Mouse (Mus musculus) MEL-GATA-1-ER (cell line): ENCODE measurements around the gene A430078G23Rik.
A peak's percentile ranks its signal among the peaks of the same experiment; 100 is the strongest.

Experiments
- DNase-seq: peaks from one replicate; pipeline ENCODE4 v3.0.0-alpha.2; 2012; ENCODE audit warnings: low read depth; ENCODE audit errors: extremely low read depth

The A430078G23Rik gene

DNA sequence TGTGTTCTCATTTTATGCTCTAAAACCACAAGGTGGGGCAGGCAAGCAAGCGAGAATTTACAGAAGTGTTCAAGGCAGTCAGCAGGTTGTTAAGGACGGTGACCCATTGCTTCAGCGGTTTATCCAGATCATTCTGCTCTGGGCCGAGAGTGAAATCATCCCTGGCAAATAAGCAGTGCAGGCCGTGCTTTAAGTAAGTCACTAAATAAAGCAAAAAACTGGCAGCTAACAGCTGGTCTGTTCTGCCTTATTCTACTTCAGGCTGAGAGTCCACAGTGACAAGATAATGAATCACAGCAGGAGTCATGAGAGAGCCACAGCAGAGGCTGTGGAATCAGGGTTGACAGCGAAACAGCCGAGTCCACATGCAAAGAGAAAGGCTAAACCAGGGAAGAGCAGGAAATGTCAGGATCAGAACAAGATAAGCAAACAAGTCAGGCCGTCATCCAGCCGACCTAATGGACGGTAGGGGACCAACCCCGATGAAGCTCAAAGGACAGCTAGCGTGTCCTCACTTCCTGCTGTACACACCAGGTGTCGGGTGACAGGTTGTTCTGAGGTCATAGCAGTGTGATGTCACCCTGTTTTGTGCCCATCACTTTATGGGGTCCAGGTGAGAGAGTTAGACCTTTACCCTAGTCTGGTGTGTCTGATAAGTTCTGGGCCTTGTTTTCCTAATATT, 4.9 kb upstream of the A430078G23Rik start:
- DNase-seq, result no peak

DNA sequence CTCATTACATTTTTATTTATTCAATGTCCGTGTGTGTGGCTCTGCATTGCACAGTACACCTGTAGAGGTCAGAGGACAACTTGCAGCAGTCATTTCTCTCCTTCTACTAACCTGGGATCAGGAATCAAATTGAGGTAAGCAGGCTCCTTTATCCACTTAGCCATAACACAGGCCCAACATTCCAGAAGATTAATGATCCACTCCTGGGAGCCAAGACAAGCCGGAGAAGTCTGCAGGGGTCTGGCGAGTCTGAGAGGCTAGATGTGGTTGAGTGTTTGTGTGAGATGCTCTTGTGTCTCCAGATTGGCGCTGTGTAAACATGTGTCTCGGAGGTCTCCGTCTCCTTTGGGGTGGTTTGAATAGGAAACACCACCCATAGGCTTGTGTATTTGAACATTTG, 2.5 kb upstream of the A430078G23Rik start:
- no peak for DNase-seq

DNA sequence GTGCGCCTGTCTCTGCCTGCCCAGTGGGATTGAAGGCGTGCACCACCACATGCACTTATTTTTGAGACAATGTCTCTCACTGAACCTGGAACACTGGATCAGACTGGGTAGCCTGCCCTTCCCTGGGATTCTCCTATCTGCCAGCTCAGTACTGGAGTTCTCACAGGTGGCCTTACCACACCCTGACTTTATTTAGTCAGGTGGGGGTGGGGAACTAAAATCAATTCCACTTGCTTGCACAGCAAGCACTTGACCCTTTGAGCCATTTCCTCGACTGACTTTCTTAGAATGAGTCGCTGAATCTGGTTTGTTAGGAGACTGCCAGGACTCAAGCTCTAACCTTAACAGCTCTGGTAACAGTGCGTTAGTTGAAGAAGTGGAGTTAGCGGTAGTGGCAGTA, 500 bp upstream of the A430078G23Rik start:
- DNase-seq, result no peak

DNA sequence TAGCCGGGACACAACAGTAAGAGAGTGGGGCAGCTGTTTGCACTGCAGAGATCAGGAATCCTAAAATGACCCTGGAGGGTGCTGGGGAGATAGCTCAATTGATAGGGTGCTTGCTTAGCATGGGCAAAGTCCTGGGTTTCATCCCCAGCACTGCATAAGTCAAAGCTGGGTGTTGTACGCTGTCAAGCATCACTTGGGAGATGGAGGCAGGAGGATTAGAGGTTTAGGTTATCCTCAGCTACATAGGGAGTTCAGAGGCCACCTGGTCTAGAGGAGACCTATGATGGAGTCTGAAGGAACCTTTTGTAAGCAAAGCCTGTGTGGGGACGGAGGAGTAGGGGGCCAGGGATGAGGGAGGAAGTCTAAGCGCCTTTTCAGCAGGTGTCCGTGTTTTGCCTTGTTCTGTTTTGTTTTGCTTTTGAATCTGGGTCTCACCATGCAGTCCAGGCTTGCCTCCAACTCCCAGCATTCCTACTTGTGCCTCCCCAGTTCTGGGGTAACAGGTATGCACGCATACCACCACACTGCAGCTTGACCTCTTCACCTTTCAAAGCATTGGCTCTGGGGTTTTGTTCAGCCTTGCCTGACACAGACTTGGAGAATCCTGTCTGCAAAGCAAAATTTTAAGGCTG, 712 bp downstream of the A430078G23Rik start:
- no peak for DNase-seq

DNA sequence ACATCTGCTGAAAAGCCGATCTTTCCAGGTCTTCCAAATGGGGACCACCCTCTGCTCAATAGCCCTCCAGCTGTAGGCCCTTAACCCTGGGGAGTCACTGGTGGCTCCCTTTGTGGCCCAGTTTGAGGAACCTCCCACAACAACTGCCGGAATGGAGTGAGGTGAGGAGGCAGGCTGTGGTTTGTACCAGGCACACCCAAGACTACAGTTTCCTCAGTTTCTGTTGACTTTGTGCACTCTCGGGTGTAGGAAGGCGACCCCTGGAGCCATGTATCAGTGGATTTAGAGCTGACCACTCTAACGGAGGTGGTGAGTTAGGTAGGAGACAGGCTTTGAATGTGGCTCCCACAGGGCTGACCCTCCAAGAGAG, 1.2 kb downstream of the A430078G23Rik start:
- DNase-seq, result peak; percentile 55

DNA sequence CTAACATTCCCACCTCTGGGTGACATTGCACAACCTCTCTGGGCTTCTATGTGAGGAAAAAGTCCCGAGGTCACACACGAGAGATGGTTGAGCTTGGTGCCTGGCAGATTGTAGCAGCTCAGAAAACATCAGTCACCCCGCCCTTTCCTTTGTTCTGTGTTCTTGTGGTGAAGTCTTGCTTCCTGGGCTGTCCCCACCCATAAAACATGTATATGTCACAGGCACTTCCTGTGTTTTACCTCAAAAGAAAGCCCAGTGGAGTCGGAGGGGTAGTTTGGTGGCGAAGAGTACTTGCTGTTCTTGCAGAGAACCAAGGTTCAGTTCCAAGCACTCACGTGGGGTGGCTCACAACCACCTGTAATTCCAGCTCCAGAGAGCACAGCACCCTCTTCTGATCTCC, 2.4 kb downstream of the A430078G23Rik start:
- peak; percentile 17 for DNase-seq

DNA sequence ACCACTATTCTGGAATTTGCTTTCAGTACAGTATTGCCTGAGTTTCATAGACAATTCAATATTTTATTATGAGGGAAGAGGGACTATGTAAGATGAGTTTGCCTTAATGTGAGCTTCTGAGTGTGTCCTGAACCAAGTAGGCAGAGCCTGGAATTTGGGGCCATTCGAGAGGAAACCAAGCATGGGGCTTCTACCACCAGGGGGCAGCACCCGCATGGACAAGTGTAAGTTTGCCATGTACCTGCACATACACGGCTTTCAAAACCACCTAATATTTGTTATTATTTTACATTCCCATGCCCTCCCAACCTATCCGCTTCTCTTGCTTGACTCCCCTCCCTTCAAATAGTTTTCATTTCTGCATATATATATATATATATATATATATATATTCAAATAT, 4.8 kb downstream of the A430078G23Rik start:
- DNase-seq, result peak; percentile 26

DNA sequence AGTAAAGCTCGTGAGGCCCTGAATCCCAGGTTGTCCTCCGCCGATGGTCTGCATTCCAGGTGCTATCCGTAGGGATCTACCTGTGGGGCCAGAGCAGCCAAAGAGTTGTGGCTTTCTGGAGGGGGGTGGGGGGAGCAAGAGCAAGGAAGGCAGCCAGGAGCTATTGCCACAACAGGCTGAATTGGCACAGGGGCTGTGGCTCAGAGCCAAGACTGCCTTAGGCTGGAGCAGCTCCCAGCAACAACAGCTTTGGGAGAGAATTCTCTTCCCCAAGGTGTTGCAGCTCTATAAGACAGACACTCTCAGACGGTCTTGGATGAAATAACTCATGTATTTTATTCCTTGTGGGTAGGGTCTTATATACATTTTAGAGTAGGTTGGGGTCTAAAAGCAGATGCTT, 13.9 kb downstream of the A430078G23Rik start:
- DNase-seq, result no peak

DNA sequence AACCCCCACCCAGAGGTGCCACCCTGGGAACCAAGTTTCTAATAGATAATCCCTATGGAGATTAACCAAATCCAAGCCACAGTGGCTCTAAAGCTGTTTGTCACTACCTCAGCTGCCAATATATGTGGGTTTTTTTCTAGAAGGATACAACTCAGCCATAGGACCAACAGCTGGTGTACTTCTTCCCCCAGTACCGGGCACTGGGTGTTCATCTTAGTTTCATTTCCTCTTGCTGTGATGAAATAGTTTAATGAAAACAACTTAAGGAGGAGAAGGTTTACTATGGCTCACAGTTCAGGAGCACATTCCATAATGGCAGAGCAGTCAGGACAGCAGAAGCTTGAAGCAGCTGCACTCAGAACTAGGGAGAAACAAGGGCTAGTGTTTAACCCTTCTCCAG, 14.9 kb downstream of the A430078G23Rik start:
- DNase-seq, result no peak

DNA sequence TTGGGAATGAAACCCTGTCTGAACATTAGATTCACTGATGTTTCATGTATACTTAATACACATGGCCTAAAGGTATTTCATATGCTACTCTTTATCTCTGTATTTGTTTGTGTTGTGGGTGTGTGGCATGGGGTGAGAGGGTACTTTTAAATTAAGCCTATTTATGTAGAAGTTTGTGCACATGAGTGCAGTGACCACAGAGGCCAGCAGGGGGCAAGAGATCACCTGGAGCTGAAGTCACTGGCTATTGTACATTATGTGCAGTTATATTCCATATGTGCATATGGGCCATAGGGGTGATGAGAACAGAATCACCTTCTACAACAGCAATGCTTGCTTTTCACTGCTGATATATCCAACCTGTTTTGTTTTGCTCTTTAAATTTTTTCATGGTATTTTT, 22.5 kb downstream of the A430078G23Rik start:
- peak; percentile 17 for DNase-seq

DNA sequence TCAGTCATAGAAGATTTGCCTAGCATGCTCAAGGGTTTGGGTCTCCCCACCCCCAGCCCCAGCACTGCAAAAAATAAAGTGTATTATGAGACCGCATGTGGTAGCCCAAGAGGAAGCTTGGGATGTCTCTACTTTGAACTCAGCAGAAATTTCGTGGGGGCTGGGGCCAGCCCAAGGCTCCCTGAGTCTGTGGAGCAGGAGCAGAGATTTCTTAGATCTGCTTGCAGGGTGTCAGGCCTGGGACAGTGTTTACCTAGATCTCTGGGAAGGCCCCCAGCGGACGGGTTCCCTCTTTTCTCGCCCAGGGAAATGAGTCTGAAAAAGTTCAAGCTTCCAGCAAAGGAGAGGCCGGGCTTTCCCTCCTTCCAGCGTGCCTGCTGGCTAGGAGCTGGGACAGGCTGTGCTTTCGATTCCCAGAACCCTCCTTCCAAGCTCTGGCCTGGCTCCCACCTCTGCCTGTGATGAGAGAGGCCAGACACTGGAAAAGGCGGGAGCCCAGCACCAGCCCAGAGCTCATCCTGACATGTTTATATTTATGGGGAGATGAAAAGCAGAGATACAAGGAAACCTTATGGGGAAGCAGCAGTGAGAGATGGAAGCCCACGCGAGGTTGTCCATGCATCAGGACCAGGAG, 23.5 kb downstream of the A430078G23Rik start:
- DNase-seq, result no peak

DNA sequence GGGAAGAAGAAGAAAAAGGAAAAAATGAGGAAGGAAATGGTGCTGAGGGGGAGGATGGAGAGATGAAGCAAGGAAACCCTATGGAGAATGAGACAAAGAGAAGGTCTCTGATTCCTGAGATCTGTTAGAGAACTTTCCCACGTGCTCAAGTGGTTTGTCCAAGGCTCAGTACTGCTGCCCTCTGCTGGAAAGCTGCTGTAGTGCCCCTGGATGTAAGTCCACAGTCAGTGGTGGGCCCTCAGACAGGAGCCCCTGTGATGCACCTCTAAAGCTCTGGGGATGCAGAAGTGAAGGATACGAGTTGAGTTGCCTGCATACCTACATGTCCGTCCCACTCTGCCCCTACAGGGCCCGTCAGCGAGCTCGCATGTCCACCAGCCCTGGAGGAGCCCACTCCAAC, 34.1 kb downstream of the A430078G23Rik start:
- peak; percentile 43 for DNase-seq

DNA sequence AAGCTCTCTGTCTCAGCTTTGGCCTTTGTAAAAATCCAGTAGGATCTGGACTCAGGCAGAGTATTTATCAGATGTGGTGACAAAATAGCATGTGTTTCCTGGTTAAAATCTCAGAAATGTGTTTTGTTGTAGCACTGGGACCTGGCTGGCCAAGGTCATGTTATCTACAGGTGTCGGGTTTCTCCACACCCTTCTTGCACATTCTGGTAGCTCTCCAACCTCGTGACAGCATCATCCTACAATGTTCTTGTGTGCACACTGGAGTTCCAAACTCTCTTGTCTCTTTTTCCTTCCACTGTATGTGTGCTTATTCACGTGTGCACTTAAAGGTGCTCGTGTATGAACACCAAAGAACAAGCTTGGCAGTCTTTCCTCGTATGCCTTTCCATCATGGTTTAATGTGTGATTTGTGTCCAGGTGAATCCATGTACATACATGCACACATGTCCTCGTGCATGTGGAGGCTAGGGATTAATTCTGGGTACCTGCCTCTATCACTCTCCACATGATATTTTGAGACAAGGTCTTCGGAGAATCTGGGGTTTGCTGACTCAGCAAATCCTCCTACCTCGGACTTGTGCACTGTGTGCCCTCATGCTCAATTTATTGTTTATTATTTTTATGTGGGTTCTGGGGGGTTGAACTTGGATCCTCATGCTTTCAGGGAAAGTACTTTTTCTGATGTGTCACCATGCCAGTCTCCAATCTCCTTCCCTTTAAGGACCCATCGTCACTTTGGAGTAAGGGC, 35.5 kb downstream of the A430078G23Rik start:
- no peak for DNase-seq

DNA sequence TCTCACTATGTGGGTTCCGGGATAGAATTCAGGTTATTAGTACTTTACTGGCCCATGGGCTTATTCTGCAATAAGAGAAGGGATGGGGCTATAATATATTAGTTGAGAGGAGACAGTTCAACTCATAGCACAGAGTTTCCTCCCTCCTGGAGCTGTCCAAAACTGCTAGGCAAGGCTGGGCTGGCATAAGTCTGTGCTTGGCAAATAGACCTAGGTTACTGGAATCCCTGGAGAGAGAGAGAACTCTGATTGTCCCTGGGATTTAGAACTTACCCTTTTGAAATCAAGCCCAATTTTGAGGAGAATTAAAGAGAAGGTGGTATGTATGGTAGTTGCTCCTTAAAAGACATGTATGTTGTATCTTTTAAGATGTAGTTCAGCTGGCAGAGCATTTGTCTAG, 36.3 kb downstream of the A430078G23Rik start:
- DNase-seq, result no peak

DNA sequence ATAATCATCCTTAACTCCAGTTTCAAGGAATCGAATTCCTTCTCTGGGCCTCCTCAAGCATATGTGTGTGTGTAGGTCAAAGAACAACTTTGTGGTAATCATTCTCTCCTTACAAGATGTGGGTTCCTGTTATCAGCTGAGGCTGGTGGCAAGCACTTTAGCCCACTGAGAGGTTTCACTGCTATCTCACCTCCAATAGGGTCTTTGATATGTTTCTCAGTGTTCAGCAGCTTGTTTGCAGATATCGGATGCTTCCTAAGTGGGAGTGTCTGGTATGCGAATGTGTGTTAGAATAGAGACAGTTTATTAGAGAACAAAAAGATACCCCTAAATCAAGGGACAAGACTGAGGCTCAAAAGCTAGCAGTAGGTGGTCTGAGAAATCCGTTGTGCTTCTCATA, 39.1 kb downstream of the A430078G23Rik start:
- DNase-seq, result no peak

DNA sequence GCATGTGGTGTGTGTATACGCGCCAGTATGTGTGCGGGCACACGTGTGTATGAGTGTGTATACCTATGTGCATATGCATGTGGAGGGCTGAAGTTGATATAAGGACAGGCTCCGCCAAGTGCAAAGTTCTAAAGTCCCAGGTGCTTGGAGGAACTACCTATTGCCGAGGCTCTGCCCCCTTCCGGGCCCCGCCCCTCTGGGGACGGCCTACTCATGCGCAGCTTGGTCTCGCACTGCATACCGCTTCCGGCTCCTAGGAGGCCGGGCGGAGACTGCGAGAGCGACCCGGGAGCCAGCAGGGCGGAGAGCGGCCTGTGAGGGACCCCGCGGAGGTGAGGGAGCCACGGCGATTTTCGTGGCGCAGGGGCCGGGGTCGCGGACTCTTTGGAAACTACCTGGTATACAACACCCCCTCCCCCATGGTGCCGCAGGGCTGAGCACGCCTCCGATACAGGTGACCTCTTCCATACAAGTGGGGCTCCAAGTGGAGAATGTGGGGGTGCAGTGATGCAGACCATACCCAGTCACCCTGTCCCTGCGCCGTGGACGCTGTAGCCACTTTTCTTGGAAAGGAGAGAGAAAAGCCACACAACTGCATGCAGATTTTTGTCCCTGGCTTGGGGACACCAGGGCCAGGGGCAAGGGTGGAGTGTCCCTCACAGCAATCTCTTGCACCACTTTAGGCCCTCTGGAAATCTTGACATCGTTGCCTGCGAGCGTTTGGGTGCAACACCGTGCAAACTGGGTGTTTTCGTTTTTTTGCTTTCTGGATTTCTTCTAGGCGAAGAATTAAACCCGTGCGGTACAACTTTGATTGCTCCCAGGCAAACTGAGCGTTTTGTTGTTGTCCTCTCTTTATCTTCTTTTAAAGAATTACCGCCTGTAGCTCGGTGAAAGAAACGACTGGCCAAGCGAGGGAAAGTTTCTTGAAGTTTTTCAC, 39.8 kb downstream of the A430078G23Rik start, which contains the start of gene Arhgef18:
Gene Arhgef18, plus strand, starts transcription at position 236 of the 940 bp plus-strand sequence.
- no peak for DNase-seq

DNA sequence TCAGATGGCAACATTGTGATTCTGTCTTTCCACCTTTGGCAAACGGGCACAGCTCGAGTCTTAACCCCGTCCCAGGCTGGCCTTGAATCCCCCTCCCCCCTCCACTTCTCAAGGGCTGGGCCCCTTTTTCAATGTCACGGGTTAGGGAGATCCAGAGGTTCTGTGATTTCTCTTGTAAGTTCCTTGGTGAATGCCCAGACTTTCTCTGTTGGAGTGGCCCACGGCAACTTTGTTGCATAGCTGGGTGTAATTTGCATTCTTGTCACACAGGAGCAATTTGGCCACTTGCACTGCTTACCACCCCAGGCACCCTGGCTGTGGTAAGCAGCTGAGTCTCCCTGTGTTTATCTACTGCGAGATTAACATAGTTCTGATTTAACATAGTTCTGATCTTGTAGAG, 41.4 kb downstream of the A430078G23Rik start:
- no peak for DNase-seq

DNA sequence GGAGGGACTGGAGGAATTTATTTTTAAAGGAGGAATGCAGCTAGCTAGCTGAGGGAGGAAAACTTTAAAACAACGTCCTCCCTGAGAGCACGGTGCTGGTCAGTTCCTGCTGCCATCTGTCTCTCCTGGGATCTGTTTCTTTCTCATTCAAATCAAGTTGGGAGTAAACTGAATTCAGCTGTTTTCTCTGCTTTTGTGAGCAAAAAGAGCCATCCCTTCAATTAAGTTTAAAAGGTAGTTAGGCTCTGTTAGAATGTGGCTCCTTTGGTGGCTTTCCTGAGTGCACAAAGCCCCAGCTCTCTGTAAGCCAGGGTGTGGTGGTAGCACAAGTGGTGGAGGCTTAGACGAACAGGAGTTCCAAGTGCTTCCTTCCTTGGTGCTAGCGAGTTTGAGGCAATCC, 42.0 kb downstream of the A430078G23Rik start:
- no peak for DNase-seq

DNA sequence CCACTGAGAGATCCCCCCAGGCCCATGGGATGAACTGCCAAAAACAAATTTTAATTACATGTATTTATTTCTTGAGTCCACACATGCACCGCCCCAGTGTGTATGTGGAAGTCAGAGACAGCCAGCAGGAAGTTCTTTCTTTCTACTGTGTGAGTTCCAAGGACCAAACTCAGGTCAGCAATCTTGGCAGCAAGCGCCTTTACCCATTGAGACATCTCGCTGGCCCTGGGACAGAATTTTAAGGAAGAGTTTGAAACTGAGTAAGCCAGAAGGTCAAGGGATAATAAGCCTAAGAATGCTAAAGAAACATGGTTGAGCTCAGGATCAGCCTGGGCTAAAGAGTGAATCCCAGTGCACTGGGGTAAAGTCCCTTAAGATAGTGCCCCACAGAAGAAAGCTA, 44.4 kb downstream of the A430078G23Rik start:
- no peak for DNase-seq

DNA sequence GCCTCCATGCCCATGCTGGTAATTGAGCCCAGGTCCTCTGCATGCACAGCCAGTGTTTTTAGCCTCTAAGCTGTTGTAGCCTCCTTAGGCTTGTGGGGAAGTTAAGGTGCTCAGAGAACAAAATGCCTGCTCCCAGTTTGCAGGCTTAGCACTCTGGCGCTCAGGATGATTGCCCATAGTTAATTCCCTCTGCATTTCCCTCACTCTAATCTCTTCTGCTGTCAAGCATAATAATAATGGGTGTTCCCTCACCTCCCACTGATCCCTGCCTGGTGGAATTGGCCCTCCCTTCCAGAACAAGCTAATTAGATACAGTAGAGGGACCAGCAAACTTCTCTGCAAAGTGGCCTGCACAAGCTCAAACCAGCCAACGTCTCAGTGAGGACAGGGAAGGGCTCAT, 47.3 kb downstream of the A430078G23Rik start:
- no peak for DNase-seq

DNA sequence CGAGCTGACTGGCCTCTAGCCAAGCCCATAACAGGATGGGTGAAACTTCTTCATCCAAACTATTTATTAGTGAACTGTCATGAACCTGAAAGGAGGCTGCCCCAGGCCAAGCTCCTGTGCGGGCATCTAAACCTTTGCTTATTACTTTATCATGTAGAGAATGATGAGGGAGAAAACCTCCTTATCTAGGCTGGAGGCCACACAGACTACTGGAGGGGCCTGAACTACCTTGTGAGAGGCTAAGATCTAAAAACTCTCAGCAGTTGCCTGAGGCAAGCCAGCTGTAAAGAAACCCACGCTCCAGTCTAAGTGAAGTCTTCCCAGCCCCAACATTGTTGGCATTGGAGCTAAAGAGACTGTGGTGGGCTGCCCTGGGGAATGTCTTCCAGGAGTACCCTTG, 54.2 kb downstream of the A430078G23Rik start:
- no peak for DNase-seq
